Mouse (Mus musculus): Measurements from ENCODE around the gene Gm9945.

Gm9945 gene

DNA sequence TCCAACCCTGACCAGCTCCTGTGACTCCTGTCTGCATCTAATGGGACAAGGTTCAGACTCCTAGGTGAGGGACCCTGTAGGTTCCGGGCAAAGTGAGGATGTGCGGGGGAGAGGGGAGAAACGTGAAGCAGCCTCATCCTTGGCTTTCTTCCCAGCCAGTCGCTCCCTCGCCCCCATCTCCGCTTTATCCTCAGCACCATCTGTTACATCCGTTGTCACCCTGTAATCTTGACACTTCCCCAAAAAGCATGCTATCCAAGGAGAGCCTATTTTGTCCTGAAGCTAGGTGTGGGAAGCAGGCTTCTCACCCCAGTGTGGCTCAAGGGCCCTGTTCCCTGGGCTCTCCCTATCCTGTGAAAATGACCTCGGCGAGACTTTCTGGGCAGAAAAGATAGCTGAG is 43.0 kb downstream of the Gm9945 start:
- DNase-seq (ENCODE audit: low spot score in 2 of 2): no peak

DNA sequence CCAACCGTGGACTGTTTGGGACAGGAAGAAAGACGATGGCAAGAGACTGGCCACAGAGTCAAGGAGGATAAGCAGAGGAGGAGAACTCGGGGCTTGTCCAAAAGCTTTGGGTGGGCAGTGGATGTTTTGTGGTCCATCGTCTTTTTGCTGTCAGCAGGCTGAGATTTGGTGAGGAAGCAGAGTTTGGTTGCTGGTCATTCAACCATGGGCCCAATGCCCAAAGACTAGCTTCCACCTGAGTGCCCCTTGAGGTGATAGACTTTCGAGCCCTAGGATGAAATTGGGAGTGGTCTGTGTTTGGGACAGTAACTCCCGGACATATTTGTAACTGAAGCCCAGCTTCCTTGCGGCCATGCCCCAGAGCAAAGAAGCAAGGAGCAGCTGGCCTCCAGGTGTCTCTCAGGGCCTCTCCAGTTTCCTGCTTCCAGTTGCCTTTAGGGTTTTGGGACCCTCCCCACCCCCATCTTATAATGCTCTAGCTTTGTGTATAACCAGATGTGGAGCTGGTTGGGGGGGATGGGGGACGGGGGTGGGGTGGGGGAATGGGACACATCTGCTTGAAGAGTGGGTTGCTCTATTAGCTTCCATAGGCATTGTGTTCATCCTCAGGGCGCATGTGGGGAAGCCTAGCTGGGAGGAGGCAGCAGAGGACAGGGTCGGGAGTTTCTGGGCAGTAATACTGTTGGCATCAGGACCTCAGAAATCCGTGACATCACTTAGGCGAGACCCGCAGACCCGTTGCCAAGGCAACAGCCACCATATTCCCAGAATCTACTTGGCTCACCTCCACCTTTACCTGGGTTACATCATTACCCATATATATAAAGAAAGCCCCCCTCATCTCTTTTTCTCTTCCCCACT is 43.8 kb downstream of the Gm9945 start:
- DNase-seq (ENCODE audit: low spot score in 2 of 2): no peak

DNA sequence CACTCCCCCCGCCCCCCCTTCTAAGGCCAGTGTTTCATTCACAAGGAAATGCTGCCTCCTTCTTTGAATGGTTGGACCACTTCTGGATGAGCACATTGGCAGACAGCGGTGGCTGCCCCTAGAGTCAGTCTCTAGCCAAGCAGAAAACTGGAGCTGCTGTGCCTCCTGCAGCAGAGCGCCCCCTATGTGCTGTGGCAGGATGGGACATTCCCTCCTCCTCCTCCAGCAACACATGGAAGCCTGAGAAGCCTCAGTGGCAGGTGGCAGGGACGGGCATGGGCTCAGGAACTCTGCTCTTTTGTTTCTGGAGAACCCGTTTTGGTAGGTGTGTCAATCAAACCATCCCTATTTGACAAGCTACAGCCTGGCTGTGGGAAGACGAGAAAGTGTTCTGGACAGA is 44.9 kb downstream of the Gm9945 start:
- peak; percentile 40 to 76 for DNase-seq (ENCODE audit: low spot score in 2 of 2)

DNA sequence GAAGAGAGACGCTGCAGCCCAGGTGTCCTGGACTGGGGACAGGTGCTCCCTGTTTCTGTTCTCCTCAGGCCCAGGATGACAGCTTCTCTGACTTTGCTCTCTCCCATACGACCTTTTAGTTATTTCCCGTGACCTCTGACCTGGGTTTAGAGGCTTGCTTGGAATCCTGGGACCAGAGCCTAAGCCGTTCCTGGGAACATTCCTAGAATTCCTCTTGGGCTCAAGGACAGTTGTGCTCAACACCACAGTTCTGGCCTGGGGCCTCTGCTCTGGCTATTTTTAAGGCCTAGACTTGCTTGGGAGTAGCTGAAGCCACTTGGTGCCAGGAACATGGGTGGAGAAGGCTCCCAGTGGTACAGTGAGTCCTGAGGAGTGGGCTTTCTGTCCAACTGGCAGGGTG is 45.5 kb downstream of the Gm9945 start:
- no peak for DNase-seq (ENCODE audit: low spot score in 2 of 2)

DNA sequence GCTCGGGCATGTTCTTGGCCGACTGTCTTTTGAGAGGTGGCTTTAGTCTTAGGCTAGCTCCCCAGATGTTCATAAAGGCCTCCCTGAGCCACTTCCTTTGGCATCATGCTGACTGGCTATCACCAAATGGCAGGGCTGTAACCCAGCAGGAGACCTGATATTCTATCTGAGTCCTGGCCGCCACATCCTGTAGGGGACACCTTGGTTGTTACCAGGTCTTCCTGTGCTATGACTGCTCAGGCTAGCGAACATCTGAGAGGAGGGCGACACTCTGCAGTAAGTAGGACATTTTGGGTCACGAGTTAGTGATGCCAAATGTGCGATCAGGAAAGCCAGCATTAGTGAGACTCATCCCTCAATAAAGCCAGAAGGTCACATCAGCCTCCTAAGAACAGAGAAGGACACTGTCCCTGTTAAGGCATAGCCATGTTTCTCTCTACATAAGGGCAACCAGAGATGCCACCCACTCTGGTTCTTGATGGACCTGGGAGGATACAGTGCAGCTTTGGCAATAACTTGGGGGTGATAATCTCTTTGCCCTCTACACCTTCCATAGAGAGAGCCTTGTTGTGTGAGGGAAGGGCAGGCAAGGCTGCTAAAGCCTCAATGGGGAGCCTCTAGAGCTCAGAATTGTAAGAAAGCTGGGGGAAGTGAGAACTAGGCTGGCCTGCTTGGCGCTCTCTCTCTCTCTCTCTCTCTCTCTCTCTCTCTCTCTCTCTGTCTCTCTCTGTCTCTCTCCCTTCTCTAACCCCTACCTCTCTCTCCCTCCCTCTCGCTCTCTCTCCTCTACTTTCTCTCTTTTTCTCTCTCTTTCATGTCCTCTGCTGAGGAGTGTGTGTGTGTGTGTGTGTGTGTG is 48.7 kb downstream of the Gm9945 start:
- no peak for DNase-seq (ENCODE audit: low spot score in 2 of 2)

DNA sequence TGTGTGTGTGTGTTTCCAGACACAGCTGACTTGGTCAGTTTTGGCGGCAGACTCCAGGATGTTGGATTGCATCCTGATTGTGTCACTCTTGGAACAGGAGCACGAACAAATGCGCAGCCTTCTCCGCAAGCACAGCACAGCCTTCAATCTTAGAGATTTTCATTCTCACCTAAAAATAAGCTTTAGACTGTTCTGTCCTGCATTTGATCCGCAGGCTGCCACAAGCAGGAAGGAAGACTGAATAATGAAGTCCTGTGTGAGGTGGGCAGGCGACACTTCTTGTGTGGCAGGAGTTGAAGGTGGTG is 49.2 kb downstream of the Gm9945 start:
- no peak for DNase-seq (ENCODE audit: low spot score in 2 of 2)

DNA sequence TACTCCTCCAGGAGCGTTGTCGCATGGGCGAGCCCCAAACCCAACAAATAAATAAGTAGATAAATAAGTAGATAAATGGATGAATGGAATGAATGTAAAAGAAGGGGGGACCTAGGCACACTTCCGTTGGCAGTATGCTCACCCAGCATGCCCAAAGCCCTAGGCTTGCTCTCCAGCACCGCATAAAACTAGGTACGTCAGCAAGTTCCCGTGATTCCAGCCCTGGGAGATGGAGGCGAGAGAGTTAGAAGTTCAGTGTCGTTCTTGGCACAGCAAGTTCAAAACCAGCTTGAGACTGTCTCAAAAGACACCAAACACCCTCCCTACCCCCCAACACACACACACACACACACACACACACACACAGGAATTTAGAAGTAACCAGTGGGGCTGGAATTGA is 50.0 kb downstream of the Gm9945 start:
- DNase-seq (ENCODE audit: low spot score in 2 of 2): no peak
